Mouse (Mus musculus) layer of hippocampus, adult 6 months (tissue): ENCODE measurements around the gene Appl2. TPM values are rescaled to one million over a fixed set of nuclear protein-coding genes. Genes with fewer than 3 reads are reported as not detected.

Experiments
- long read RNA-seq, 2 experiments: library from polyadenylated mRNA; unstranded; transcript quantifications; one replicate each; pipeline ENCODE4 v2.0.0; 2019 to 2020
- polyA plus RNA-seq: library from polyadenylated mRNA; unstranded; fragments of <200 nt; fragmentation: Nextera tagmentation; gene quantifications from 2 replicates; pipeline ENCODE4 v1.2.3, GENCODE M21; 2021

The Appl2 gene
- 39.5 and 53.2 TPM in 2 replicates for polyA plus RNA-seq
- long read RNA-seq, experiment 1, transcript Appl2-201 (21 exons, 3,020 nt), result major isoform, 37 of 72 reads
- long read RNA-seq, experiment 1, partial matches to known transcripts, result 17 of 72 reads
- long read RNA-seq, experiment 1, other reads (novel, unspliced or antisense), result 18 of 72 reads
- long read RNA-seq, experiment 2, transcript Appl2-201 (21 exons, 3,020 nt), result major isoform, 174 of 340 reads
- long read RNA-seq, experiment 2, partial matches to known transcripts, result 36 of 340 reads
- long read RNA-seq, experiment 2, other reads (novel, unspliced or antisense), result 130 of 340 reads

GRCm38 (mm10) chr10:83648131-83649020, at the start of gene Appl2:
Gene Appl2 (minus strand): TSS chr10:83648738.

Other genes with a start within 250 kb of the Appl2 start
- gene Aldh1l2, start 114.6 kb downstream of the Appl2 start, polyA plus RNA-seq, result 0.40 and 0.49 TPM in 2 replicates
- 12.4 and 13.3 TPM in 2 replicates for gene Washc4, start 105.0 kb downstream of the Appl2 start, polyA plus RNA-seq
- gene 1500009L16Rik, start 74.1 kb upstream of the Appl2 start, polyA plus RNA-seq, result 46.5 and 47.7 TPM in 2 replicates